Mouse (Mus musculus) spleen, postnatal 36 days (tissue): Measurements from ENCODE around the gene St3gal2.
"Not testable (repeated sequence)": the region's sequence is repeated elsewhere in the genome, so short reads cannot be mapped to it uniquely, and the experiment has no call there.

Experiments
- DNase-seq, 2 experiments: peaks; one replicate each; pipeline ENCODE4 v3.0.0; 2022; ENCODE audit warnings: low spot score in 2 of 2, mixed read lengths in 1 of 2

Gene St3gal2

GRCm38 (mm10) chr8:110911576-110912570, 7.8 kb upstream of the St3gal2 start:
- DNase-seq = no peak

DNA sequence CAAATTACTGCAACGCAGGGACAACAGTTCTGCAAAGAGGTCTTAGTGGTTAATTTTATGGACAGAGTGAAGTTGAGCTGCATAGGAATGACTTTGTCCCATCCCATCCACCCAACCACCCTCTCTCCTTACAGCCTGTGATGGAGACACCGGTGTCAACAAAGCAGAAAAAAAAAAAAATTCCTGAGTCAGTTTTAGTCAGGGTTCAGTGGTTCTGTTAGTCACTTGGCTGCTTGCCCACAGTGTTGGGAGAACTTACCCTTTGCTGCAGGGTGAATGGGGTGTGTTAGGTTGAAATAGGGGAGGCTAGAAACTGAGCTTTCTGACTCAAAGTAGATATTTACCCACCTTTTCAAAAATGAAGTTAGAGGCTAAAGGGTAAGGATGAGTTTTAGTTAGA, 2.3 kb upstream of the St3gal2 start:
- DNase-seq = no peak

DNA sequence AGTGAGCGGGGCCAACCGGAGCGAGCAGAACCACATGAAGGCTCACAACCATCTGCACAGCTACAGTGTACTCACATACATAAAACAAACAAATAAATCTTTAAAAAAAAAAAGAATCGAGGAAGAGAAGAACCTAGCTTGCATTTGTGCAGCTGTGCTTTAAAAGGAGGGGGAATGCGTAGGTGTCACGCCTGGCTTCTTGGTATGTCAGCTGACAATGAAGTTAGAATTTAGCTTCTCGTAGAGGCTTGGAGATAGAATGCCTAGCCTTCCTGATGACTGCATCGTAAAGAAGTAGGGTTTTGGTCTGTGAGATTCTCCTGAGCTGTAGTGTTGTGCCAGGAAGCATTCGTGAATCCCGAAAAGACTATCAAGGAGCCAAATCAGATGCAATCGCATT, 1.7 kb upstream of the St3gal2 start:
- no peak for DNase-seq

DNA sequence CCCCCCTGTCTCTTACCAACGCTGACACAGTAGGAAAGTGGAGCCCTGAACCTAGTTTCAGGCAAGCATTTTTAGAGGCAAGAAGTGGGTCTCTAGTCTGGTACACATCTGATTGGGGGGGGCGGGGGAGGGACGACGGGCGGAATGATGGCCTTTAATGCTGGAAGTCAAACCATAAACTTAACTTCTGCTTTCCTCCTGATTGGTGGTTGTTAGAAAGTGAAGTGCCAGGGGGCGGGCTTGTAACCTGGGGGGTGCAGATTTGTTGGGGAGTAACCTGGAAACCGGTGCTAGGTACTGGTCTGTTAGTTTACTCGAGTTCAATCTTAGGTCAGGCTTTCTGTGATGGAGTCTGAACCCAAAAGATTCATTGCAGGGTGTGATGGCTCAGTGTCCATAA, 1.3 kb upstream of the St3gal2 start:
- DNase-seq = no peak

DNA sequence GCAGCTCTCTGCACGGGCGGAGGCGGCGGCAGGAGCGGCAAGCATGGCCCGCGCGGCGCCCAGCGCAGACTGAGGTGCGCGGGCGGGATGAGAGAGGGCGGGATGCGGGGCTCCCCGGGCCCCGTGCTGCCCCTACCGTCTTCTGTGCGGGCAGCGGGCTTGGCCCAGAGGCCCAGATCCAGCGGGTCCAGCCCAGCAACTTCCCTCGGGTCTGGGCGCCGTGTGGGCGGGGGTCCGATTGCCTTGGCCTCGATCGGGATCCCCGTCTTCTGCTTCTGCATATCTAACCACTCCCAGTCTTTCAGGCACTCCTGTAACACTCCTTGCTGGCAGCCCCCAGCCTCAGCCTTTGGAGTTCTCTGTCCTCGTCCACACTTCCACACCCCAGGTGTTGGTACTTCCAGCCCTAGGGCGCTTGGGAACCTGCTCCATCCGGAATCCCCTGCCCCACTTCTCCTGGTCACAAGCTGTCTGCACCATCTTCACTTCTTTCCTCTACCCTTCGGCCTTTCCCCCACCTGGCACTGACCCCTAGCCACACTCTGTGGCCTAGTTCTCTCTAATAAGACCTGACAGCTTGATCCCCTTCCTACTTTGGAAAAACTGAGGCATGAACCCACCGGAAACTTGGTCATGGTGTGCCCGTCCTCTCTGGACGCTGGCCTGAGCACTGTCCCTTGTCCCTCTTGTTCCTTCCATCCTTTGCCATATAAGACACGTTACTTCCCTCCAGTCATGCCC, 480 bp downstream of the St3gal2 start:
- DNase-seq = no peak

DNA sequence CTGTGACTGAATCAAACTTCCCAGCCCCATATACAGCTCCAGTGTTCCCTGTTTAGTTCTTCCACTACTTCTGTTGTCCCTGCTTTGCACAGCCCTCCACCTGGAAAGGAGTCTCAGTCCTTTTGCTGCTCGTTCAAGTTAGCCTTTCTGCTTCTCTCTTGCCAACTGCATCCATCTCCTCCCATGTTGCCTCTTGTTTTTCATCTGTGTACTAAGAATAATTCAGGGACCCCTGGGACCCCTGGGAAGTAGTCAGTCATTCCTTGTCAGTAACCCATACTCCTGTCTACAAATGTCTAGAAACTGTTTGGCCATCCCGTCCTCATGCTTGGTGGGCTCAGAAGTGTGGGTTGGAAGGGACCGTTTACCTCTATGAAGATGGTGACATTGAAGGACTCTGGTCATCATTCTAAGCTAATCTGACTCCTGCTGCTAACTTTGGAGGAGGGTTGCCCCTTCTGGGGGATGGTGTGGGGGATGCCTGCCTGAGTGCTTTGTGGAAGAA, 1.1 kb downstream of the St3gal2 start:
- DNase-seq = no peak

- DNase-seq = peak; percentile 59 to 77
Observed at GRCm38 (mm10) chr8:110921492-110922230, 1.9 kb downstream of the St3gal2 start.

GRCm38 (mm10) chr8:110925691-110926140, 6.0 kb downstream of the St3gal2 start:
- no peak for DNase-seq

DNA sequence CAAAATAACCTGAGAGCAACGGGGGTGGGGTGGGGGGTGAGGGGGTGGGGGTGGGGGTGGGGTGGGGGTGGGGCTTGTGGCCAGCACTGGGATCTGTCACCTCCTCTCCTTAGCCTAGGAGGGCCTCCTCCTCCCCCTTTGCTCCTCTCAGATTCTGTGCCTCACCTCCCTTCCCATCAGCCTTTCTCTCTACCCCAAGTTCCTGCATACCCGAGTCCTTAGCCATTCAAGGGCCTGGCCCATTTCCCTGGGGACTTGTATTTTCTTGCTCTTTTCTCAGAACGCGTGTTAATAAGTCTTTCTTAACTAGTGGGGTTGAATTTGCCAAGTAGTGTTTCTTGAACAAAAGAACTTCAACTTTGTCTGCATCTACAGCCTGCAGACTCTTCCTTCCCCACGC, 7.0 kb downstream of the St3gal2 start:
- no peak for DNase-seq

GRCm38 (mm10) chr8:110928435-110928834, 8.7 kb downstream of the St3gal2 start:
- DNase-seq = no peak

- DNase-seq = peak; percentile 62 to 69
Observed at GRCm38 (mm10) chr8:110929066-110929465, 9.3 kb downstream of the St3gal2 start.

- not testable (repeated sequence) for DNase-seq
Observed at GRCm38 (mm10) chr8:110929672-110930071, 9.9 kb downstream of the St3gal2 start.

DNA sequence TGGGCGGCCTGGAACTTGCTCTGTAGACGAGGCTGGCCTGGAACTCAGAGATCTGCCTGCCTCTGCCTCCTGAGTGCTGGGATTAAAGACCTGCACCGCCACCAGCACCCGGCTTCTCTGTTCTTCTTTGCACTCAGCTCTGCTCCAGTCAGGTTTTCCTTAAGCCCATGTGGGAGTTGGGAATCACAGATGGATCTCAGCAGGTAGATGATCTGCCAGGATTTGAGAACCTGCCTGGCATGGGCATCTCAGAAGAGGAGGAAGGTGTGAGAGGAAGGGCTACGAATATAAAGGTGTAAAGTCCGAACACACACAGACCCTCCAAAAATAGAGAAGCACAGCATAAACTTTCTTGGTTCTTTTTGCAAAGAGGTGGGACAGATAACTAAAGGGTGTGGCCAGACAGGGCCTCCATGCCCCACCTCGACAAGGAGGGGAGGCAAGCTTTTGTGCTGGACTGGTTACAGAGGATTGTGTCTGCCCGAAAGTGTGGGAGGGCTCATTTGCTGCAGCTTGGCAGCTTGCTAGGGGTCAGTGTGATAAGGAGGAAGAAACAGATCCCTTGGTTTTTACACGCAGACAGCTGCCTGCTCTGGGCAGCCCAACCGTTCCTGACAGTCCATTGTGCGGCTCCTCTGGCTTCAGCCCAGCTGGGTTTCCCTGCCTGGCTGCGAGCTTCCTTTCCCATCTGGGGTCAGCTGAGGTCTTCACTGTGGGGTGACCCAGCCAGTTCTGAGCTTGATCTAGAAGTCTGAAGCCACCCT, 11.6 kb downstream of the St3gal2 start:
- peak; percentile 31 to 41 for DNase-seq

DNA sequence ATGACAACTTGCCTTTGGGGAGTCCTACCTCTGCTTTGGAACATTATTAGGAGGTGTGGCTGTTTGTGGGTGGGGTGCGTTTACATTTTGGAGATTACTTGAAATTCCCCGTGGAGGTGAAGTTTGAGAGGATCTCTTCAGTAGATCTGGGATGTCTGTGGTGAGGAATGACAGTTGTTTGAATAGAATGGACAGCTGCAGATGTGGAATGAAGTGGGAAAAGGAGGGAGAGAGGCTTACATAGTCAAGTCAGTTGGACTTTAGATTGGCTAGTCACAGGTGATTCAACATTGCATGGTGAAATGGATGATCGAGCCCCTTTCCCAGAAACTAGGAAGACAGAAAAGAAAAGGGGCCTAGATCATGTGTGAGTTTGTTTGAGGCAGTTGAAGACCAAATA, 12.7 kb downstream of the St3gal2 start:
- no peak for DNase-seq

DNA sequence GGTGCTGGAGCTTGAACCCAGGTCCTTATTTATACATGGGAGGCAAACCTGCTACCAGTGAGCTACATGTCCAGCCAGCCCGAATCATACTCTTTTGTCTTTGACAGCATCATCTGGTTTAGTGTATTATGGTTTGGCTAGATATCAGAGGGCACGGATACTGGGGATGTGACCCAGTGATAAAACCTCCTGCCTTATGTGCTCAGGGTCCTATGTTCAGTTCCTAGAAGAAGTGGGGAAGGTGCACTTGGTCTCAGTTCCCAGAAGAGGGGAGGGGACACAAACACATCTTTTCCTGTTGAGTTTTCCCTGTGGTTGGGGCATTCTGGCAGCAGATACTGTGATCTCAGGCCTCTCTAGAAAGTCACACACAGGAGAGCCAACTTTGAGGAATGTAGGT, 13.6 kb downstream of the St3gal2 start:
- no peak for DNase-seq

- DNase-seq = no peak
Observed at GRCm38 (mm10) chr8:110936217-110936616, 16.5 kb downstream of the St3gal2 start.

DNA sequence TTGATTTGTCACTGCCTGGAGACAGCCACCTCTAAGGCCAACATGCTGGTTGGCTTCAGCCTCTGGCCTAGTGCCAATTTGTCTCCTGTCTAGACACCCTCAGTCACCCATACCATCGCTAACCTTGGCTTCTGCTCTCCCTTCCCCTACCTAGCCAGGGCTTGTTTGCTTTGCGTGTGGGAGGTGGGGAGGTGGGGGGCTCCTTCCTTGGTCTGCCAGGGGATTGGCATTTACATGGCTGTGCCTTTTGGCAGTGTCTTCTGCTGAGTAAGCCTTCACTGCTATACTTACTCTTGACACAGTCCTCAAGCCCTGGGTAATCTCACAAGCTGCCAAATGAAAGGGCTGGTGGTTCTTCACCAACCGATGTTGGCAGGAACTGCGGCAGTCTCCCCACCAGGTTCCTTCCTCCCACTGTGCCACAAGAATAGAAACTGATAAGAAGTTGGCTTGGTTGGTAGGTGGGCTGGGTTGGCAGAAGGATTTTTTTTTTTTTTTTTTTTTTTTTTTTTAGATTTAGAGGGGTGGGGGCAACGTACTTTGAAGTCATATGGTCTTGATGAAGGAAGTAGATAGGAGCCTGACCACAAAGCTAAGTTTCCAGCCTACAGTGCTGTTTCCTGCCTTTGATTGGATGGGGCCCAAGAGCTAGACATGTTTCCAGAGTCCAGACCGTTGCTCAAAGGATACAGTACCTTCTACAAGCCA, 19.3 kb downstream of the St3gal2 start:
- peak; percentile 50 to 51 for DNase-seq

DNA sequence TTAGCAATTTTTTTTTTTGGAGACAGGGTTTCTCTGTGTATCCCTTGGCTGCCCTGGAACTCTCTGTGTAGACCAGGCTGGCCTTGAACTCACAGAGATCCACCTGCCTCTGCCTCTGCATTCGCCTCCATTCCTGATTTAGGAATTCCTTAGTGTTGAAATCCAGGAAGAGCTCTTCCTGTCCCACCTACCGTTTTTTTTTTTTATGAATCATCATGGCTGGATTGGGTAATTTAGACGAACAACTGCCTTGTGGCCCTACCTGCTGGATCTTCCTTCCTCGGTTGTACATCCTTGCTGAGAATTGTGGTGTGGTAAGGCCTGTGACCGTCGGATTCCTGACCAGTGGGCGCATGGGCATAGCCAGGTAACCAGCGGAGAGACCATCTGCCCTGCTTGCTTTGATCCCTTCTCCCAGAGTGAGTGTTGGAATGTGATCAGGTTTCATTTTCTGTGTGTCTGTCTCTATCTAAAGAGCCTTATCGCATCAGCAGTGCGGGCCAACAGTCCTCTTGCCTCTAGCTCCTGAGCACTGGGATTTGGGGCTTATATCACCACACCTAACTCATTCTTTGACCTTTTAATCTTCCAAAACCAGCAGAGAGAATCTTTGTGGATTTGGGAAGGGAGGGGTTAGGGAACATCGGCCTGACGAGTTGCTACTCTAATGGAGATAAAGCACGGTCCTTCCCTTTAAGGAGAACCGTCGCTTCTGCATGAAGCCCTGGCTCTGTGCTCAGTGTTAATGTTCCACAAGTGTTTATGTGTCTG, 21.1 kb downstream of the St3gal2 start:
- no peak for DNase-seq

DNA sequence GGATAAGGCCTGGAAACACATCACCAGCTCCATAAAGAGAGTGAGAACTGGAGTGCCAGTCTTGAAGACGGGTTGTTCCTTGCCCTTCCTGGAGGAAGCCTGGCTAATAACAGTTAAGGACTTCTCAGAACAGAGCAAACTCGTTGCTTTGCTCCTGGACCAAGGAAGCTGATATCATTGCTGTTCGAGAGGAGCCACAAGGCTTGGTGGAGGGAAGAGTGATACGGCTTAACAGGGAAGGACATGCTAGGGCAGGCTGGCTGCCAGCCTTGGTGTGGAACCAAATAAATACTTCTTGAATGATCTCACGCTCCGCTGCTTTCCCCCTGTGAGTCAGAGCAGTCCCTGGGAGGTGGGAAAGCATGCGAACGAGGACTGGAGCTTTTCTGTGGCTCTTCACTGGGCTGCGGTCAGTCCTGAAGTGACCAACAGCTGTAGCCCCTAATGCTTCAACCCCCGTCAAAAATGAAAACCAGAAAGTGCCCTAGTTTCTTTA, 21.8 kb downstream of the St3gal2 start:
- DNase-seq = peak; percentile 24 to 32
